Mouse (Mus musculus): ENCODE measurements around the gene Sit1.

DNA sequence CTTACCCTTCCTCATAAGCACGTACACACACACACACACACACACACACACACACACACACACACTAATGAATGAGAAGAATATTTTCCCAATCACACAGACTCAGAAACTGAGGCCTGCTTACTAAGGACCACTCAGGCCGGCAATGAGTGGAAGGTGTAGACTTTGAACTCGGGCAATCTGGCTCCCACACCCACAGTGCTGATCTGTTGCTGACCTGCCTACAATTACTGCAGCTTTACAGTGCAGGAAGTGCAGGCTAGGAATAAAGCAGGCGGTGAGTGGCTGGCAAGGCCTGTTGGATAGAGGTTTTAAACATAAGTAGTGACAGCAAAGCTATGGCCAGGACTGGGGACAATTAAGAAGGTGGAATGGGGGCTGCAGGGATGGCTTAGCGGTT lies 2.5 kb downstream of the Sit1 start:
- TF ChIP-seq TAL1 (IDR thresholded peaks at IDR 0.05; ENCODE audit: low read length) (no peak), GATA1 (IDR thresholded peaks at IDR 0.05; ENCODE audit: low read length) (no peak)

All from erythroblast, embryonic 14.5 days (primary cell).